7 mouse cellular contexts compared by ENCODE assay signal in genomic region chr13:34129485-34130225, GRCm38 (mm10). TPM values are rescaled to one million over a fixed set of nuclear protein-coding genes. Genes with fewer than 3 reads are reported as not detected.
DNase-seq lines count a peak whose midpoint lies in the region; ATAC-seq lines count a peak whose summit lies in the region.

No protein-coding gene starts in this region.

- H3K27ac ChIP-seq in forebrain, embryonic 11.5 days (ENCODE audit: low read depth, low read length), result peak overlapping the region; percentile 100
- peak overlapping the region; percentile 100 for H3K27ac ChIP-seq in hindbrain, embryonic 14.5 days

- intact Hi-C loops in left cerebral cortex, postnatal 10 days (cut with DNase I), result loop anchor here (1.0 kb wide), 1 partner anchor 52 kb away; no protein-coding TSS in a partner anchor

- peaks cover 19% of the 10 kb centered on the region; the same call in 1 of the 2 replicates for H3K4me1 ChIP-seq in forebrain, embryonic 11.5 days (replicated peaks; ENCODE audit: control insufficient read depth, insufficient read depth, low read length)
- H3K4me1 ChIP-seq in hindbrain, embryonic 14.5 days (replicated peaks; ENCODE audit: control insufficient read depth, insufficient read depth, low read length), result peaks cover 33% of the 10 kb centered on the region
- peaks cover 44% of the 10 kb centered on the region for H3K4me1 ChIP-seq in megakaryocyte, embryonic 14.5 days

- H3K36me3 ChIP-seq in forebrain, embryonic 11.5 days (ENCODE audit: control insufficient read depth, insufficient read depth, low read length), result peaks cover 13% of the 10 kb centered on the region; the same call in 1 of the 2 replicates
- H3K36me3 ChIP-seq in hindbrain, embryonic 14.5 days (replicated peaks; ENCODE audit: control insufficient read depth, insufficient read depth), result peaks cover 36% of the 10 kb centered on the region
- no peaks in the 10 kb centered on the region for H3K36me3 ChIP-seq in megakaryocyte, embryonic 14.5 days (replicated peaks; ENCODE audit: low read length)

- peak overlapping the region; percentile 80 for H3K4me2 ChIP-seq in forebrain, embryonic 11.5 days (ENCODE audit: low read depth, low read length, severe bottlenecking)
- peak overlapping the region; percentile 97 for H3K4me2 ChIP-seq in hindbrain, embryonic 14.5 days (replicated peaks)

- peak overlapping the region; percentile 93 for H3K4me3 ChIP-seq in forebrain, embryonic 11.5 days (ENCODE audit: low read depth, low read length)
- H3K4me3 ChIP-seq in hindbrain, embryonic 14.5 days (replicated peaks; ENCODE audit: low read length), result peak overlapping the region; percentile 89
- H3K4me3 ChIP-seq in megakaryocyte, embryonic 14.5 days (replicated peaks), result peak overlapping the region; percentile 94

- under 1% methylated on average over 31 of the region's 31 CpGs for WGBS in forebrain, embryonic 11.5 days
- WGBS in hindbrain, embryonic 14.5 days, result under 1% methylated on average over 31 of the region's 31 CpGs

- ATAC-seq in forebrain, embryonic 11.5 days (replicated peaks; ENCODE audit: low FRiP score), result 0 out of 2 replicates have a peak, but pooled peaks have one; percentile 8
- ATAC-seq in hindbrain, embryonic 14.5 days (ENCODE audit: low FRiP score), result no peak

- H3K9ac ChIP-seq in forebrain, embryonic 11.5 days (ENCODE audit: low read length), result peak overlapping the region; percentile 94
- peak overlapping the region; percentile 100 for H3K9ac ChIP-seq in hindbrain, embryonic 14.5 days

- H3K27me3 ChIP-seq in forebrain, embryonic 11.5 days (ENCODE audit: control insufficient read depth, insufficient read depth, low read length), result no peaks in the 10 kb centered on the region
- no peaks in the 10 kb centered on the region for H3K27me3 ChIP-seq in hindbrain, embryonic 14.5 days (ENCODE audit: control insufficient read depth, insufficient read depth, low read length)
- H3K27me3 ChIP-seq in megakaryocyte, embryonic 14.5 days (replicated peaks), result peaks cover 67% of the 10 kb centered on the region

- H3K9me3 ChIP-seq in forebrain, embryonic 11.5 days (ENCODE audit: control insufficient read depth, low read length), result no peaks in the 10 kb centered on the region
- no peaks in the 10 kb centered on the region for H3K9me3 ChIP-seq in hindbrain, embryonic 14.5 days (ENCODE audit: control insufficient read depth, low read length)
- no peaks in the 10 kb centered on the region for H3K9me3 ChIP-seq in megakaryocyte, embryonic 14.5 days

- peak; percentile 64 for DNase-seq in CD4-positive, CD25-positive, alpha-beta regulatory T cell, adult 2 months (ENCODE audit: low read depth, low spot score)
- DNase-seq in Muller cell, postnatal 12 days (ENCODE audit: inconsistent ontology term), result peak; percentile 75
- peak; percentile 85 for DNase-seq in forebrain, embryonic 11.5 days (ENCODE audit: low spot score)
- peak; percentile 84 for DNase-seq in hindbrain, embryonic 14.5 days (ENCODE audit: low spot score)
- DNase-seq in left cerebral cortex, postnatal 10 days (ENCODE audit: extremely low spot score in 1 of 2, low spot score in 2 of 2), result peak; percentile 75 to 82
- DNase-seq in spleen, adult 12 weeks (ENCODE audit: low spot score), result peak; percentile 16

RNA-seq across cellular contexts. Expression of gene Tubb2b, which starts 0.6 kb away (rescaled TPM):
- 232 and 287 TPM in 2 replicates for polyA plus RNA-seq in forebrain, embryonic 11.5 days (2014; fragmentation: Nextera tagmentation; extraction: Ambion mirVana)
- polyA plus RNA-seq in hindbrain, embryonic 14.5 days (2014; fragmentation: Nextera tagmentation; extraction: Ambion mirVana), result 682 and 716 TPM in 2 replicates
- total RNA-seq in left cerebral cortex, postnatal 10 days (2021), result 1,000 to 10,000 TPM; 1,287 to 1,419 TPM
- 11.0 and 15.6 TPM in 2 replicates for polyA plus RNA-seq in megakaryocyte, embryonic 14.5 days (2012; ENCODE audit: insufficient read depth, low replicate concordance)

RNA-seq across cellular contexts. Expression of gene Psmg4, which starts 33.1 kb away (rescaled TPM):
- 114 and 123 TPM in 2 replicates for polyA plus RNA-seq in forebrain, embryonic 11.5 days (2014; fragmentation: Nextera tagmentation; extraction: Ambion mirVana)
- polyA plus RNA-seq in hindbrain, embryonic 14.5 days (2014; fragmentation: Nextera tagmentation; extraction: Ambion mirVana), result 73.3 and 87.0 TPM in 2 replicates
- 10 to 100 TPM; 29.5 to 30.0 TPM for total RNA-seq in left cerebral cortex, postnatal 10 days (2021)
- polyA plus RNA-seq in megakaryocyte, embryonic 14.5 days (2012; ENCODE audit: insufficient read depth, low replicate concordance), result 32.8 and 36.0 TPM in 2 replicates

RNA-seq across cellular contexts. Expression of gene Tubb2a, which starts 51.8 kb away (rescaled TPM):
- polyA plus RNA-seq in forebrain, embryonic 11.5 days (2014; fragmentation: Nextera tagmentation; extraction: Ambion mirVana), result 185 and 229 TPM in 2 replicates
- 2,565 and 2,873 TPM in 2 replicates for polyA plus RNA-seq in hindbrain, embryonic 14.5 days (2014; fragmentation: Nextera tagmentation; extraction: Ambion mirVana)
- 1,000 to 10,000 TPM; 2,795 to 2,863 TPM for total RNA-seq in left cerebral cortex, postnatal 10 days (2021)
- 95.9 and 122 TPM in 2 replicates for polyA plus RNA-seq in megakaryocyte, embryonic 14.5 days (2012; ENCODE audit: insufficient read depth, low replicate concordance)

Comparison
In these comparisons a context has a peak if more than half of its experiments do, and no peak if none do; other contexts are left out.
1. DNase-seq: peak in every context shown above with its lines; median percentile 85 in forebrain, embryonic 11.5 days; 84 in hindbrain, embryonic 14.5 days; 78 in left cerebral cortex, postnatal 10 days; 75 in Muller cell, postnatal 12 days; 64 in CD4-positive, CD25-positive, alpha-beta regulatory T cell, adult 2 months; 16 in spleen, adult 12 weeks.
2. RNA of gene Tubb2b, which starts 0.6 kb away (polyA plus RNA-seq): 682 to 716 TPM in hindbrain, embryonic 14.5 days and 232 to 287 TPM in forebrain, embryonic 11.5 days; 11.0 to 15.6 TPM in megakaryocyte, embryonic 14.5 days; every median in the first group is over 10 times any median in the second.
3. RNA of gene Tubb2a, which starts 51.8 kb away (polyA plus RNA-seq): 2,565 to 2,873 TPM in hindbrain, embryonic 14.5 days; 185 to 229 TPM in forebrain, embryonic 11.5 days and 95.9 to 122 TPM in megakaryocyte, embryonic 14.5 days; every median in the first group is over 10 times any median in the second.
4. Peak in every context shown above with its lines, with median percentiles within 50 percentile points of each other: H3K4me3 ChIP-seq.